Mouse (Mus musculus): ENCODE data around the gene Inha.

- TF ChIP-seq GATA1 (IDR thresholded peaks at IDR 0.05; ENCODE audit: borderline replicate concordance, low read length) (no peak), FLI1 (IDR thresholded peaks at IDR 0.05; ENCODE audit: low read length) (no peak)
Measured at GRCm38 (mm10) chr1:75538597-75539190, 31.8 kb downstream of the Inha start.

All from megakaryocyte, embryonic 14.5 days (primary cell).